Mouse (Mus musculus): ENCODE data around the gene Gnaz. TPM values are rescaled to one million over a fixed set of nuclear protein-coding genes. Genes with fewer than 3 reads are reported as not detected.
A peak's percentile ranks its signal among the peaks of the same experiment; 100 is the strongest.
"Not testable (repeated sequence)": the region's sequence is repeated elsewhere in the genome, so short reads cannot be mapped to it uniquely, and the experiment has no call there.

The Gnaz gene
- polyA plus RNA-seq, 1 experiment: 4.6 TPM

DNA sequence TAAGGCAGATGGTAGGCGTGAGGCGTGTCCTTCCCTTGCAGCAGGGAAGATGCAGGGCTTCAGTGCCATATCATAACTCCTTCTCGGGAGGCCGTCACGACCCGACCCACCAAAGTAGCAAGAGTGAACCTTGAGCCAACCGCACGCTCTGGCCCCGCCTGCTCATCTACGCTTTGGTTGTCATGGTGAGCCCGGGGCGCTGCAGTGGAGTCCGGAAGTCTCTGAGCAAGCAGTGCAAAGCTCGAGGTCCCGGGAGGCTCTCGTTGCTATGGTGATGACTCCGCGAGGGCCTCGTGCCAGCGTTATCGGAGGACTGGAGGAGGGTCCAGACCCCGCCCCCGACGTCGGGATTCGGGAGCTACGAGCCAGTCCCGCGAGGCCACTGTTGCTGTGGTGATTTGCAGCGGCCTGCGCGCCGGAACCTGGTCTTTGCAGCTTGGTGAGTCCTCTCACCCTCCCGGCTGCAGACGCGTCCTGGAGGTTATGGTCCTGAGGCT lies 70.0 kb downstream of the Gnaz start, which contains the start of gene Rab36:
Rab36 (plus strand) TSS at position 176 of the 497 bp plus-strand sequence.
- Histone ChIP-seq H3K4me3 (replicated peaks; ENCODE audit: extremely low read depth, low read depth, low read length) (peak within 1 kb of the TSS; percentile 60), H3K4me1 (ENCODE audit: control insufficient read depth, insufficient read depth, low read length) (peaks cover 2% of the 10 kb centered on the region; the same call in 1 of the 2 replicates)
- peak; percentile 75 for DNase-seq
- WGBS: 1% methylated on average over 36 of the region's 36 CpGs
- TF ChIP-seq POLR2A (IDR thresholded peaks at IDR 0.05; ENCODE audit: borderline replicate concordance, extremely low read depth, low read depth, low read length) (no peak; the same call in 1 of the 2 replicates), CTCF (IDR thresholded peaks at IDR 0.05; ENCODE audit: insufficient read depth, low read length) (no peak)

DNA sequence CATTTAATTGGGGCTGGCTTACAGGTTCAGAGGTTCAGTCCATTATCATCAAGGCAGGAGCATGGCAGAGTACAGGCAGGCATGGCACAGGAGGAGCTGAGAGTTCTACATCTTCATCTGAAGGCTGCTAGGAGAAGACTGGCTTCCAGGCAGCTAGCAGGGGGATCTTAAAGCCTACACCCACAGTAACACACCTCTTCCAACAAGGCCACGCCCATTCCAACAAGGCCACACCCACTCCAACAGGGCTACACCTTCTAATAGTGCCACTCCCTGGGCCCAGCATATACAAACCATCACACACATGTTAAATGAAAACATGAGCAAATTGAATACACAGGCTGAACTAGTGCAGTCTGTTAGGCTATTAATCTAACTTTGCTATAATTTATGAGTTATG lies 75.1 kb downstream of the Gnaz start:
- not testable (repeated sequence) for H3K4me1 ChIP-seq (ENCODE audit: control insufficient read depth, insufficient read depth, low read length); DNase-seq; H3K4me3 ChIP-seq (replicated peaks; ENCODE audit: extremely low read depth, low read depth, low read length)
- WGBS: 4% methylated on average over 1 of the region's 1 CpGs

DNA sequence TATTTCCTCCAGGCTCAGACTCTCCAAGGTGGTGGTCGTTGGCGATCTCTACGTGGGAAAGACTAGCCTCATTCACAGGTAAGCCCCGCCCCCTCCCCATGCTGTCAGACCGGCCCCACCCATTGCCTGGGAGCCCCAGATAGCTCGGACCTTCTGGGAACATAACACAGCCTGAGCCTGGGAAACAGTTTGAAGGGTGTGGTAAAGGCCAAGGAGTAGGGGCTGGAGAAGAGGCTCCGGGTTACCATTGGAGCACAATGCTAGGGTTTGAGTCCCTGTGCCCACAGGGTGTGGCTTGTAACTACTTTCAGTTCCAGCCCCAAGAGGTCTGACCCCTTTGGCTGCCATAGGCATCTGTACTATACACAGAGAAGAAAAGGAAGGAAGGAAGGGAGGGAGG lies 77.5 kb downstream of the Gnaz start:
- no peak overlapping the region for H3K4me3 ChIP-seq (replicated peaks; ENCODE audit: extremely low read depth, low read depth, low read length)
- DNase-seq: no peak
- no peak for TF ChIP-seq CTCF (IDR thresholded peaks at IDR 0.05; ENCODE audit: insufficient read depth, low read length)
- TF ChIP-seq POLR2A (IDR thresholded peaks at IDR 0.05; ENCODE audit: borderline replicate concordance, extremely low read depth, low read depth, low read length): no peak
- no peaks in the 10 kb centered on the region for H3K4me1 ChIP-seq (ENCODE audit: control insufficient read depth, insufficient read depth, low read length)
- 36% methylated on average over 7 of the region's 7 CpGs for WGBS

GRCm38 (mm10) chr10:75045831-75046230 lies 78.9 kb downstream of the Gnaz start:
- no peak overlapping the region for H3K4me3 ChIP-seq (replicated peaks; ENCODE audit: extremely low read depth, low read depth, low read length)
- 91% methylated on average over 15 of the region's 15 CpGs for WGBS
- DNase-seq: no peak
- H3K4me1 ChIP-seq (ENCODE audit: control insufficient read depth, insufficient read depth, low read length): no peaks in the 10 kb centered on the region
- no peak for TF ChIP-seq POLR2A (IDR thresholded peaks at IDR 0.05; ENCODE audit: borderline replicate concordance, extremely low read depth, low read depth, low read length)
- no peak for TF ChIP-seq CTCF (IDR thresholded peaks at IDR 0.05; ENCODE audit: insufficient read depth, low read length)

DNA sequence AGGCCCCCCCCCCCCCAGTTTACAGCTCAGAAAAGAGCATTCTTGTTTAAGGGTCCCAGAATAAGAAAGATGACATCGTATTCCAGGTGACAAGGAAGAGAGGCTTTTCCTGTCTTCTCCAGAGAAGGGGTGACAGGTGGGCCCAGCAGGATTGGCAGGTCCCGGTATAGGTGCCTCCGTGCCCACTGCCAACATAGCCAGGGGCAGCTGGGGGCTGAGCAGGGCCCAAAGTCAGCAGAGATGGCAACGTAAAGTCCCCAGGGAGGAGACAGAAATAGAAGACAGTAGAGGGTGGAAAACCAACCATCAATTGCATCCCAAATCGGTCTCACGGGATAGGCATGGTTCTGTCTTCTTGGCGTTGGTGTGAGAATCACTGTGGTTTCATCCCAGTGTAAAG lies 81.7 kb downstream of the Gnaz start:
- H3K4me1 ChIP-seq (ENCODE audit: control insufficient read depth, insufficient read depth, low read length): no peaks in the 10 kb centered on the region
- WGBS: 92% methylated on average over 7 of the region's 7 CpGs
- DNase-seq: no peak
- TF ChIP-seq POLR2A (IDR thresholded peaks at IDR 0.05; ENCODE audit: borderline replicate concordance, extremely low read depth, low read depth, low read length): no peak
- no peak for TF ChIP-seq CTCF (IDR thresholded peaks at IDR 0.05; ENCODE audit: insufficient read depth, low read length)
- H3K4me3 ChIP-seq (replicated peaks; ENCODE audit: extremely low read depth, low read depth, low read length): no peak overlapping the region

DNA sequence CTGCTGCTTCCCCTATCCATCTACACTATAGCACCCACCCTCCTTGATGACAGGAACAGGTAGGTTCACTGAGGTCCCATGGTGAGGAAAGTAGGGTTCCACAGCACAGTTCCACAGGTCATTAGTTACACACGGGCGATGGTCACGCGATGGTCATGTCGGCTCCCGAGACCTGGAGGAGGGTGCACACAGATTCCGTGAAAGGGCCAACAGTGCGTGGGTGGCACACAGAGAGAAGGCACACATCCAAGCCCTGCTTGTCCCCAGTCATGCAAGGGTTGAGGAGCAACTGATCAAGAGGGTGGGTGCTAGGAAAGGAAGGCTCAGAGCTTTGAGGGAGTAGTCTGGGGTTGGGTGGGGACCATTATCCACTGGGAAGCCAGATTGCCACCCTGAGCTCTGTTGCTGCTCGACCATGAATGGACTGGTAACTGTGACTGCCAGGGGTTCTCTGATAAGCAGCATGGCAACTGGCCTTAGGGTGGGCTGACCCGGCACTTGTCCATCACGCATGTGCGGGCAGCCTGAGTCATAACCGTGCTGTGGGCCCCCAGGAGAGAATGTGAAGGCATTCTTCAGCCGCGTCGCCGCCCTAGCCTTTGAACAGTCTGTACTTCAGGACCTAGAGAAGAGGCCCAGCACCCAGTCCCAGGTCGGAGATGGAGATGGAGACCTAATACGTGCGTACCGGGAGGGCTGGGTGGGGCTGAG lies 84.5 kb downstream of the Gnaz start:
- WGBS: 91% methylated on average over 21 of the region's 21 CpGs
- TF ChIP-seq POLR2A (IDR thresholded peaks at IDR 0.05; ENCODE audit: borderline replicate concordance, extremely low read depth, low read depth, low read length) (no peak), CTCF (IDR thresholded peaks at IDR 0.05; ENCODE audit: insufficient read depth, low read length) (no peak)
- 0 out of 2 replicates have a peak, but pooled peaks cover 2% of the 10 kb centered on the region for H3K4me1 ChIP-seq (ENCODE audit: control insufficient read depth, insufficient read depth, low read length)
- DNase-seq: no peak
- no peak overlapping the region for H3K4me3 ChIP-seq (replicated peaks; ENCODE audit: extremely low read depth, low read depth, low read length)

GRCm38 (mm10) chr10:75052902-75053301 lies 85.9 kb downstream of the Gnaz start:
- DNase-seq: no peak
- 77% methylated on average over 8 of the region's 8 CpGs for WGBS
- H3K4me3 ChIP-seq (replicated peaks; ENCODE audit: extremely low read depth, low read depth, low read length): no peak overlapping the region
- H3K4me1 ChIP-seq (ENCODE audit: control insufficient read depth, insufficient read depth, low read length): 0 out of 2 replicates have a peak, but pooled peaks cover 2% of the 10 kb centered on the region
- TF ChIP-seq CTCF (IDR thresholded peaks at IDR 0.05; ENCODE audit: insufficient read depth, low read length) (no peak), POLR2A (IDR thresholded peaks at IDR 0.05; ENCODE audit: borderline replicate concordance, extremely low read depth, low read depth, low read length) (no peak)

- Histone ChIP-seq H3K4me1 (ENCODE audit: control insufficient read depth, insufficient read depth, low read length) (0 out of 2 replicates have a peak, but pooled peaks cover 2% of the 10 kb centered on the region), H3K4me3 (replicated peaks; ENCODE audit: extremely low read depth, low read depth, low read length) (no peak overlapping the region)
- TF ChIP-seq CTCF (IDR thresholded peaks at IDR 0.05; ENCODE audit: insufficient read depth, low read length) (no peak), POLR2A (IDR thresholded peaks at IDR 0.05; ENCODE audit: borderline replicate concordance, extremely low read depth, low read depth, low read length) (no peak)
- WGBS: 71% methylated on average over 4 of the region's 4 CpGs
- no peak for DNase-seq
Observed at GRCm38 (mm10) chr10:75053655-75054054, 86.7 kb downstream of the Gnaz start.

DNA sequence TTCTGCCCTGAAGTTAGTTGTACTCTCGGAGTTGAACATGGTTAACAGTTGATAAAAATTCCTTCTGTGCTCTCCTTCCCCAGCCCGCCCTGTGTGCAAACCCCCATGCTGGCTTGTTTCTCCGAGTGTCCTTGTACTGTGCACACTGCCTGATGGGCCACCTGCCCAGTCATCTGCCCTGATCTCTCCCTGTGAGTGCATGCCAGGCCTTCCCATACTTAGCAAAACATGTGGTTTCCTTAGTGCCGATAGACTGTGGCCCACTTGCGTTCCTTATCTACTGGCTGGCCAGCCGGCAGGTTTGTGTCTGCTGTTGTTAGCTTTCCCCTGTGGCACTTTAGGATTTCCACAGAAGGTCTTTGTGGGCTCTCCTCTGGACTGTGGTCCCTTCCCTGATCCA lies 87.1 kb downstream of the Gnaz start:
- DNase-seq: peak; percentile 35

GRCm38 (mm10) chr10:75055672-75056071 lies 88.7 kb downstream of the Gnaz start:
- no peak for DNase-seq
- 63% methylated on average over 5 of the region's 5 CpGs for WGBS
- Histone ChIP-seq H3K4me1 (ENCODE audit: control insufficient read depth, insufficient read depth, low read length) (0 out of 2 replicates have a peak, but pooled peaks cover 2% of the 10 kb centered on the region), H3K4me3 (replicated peaks; ENCODE audit: extremely low read depth, low read depth, low read length) (no peak overlapping the region)
- TF ChIP-seq CTCF (IDR thresholded peaks at IDR 0.05; ENCODE audit: insufficient read depth, low read length) (no peak), POLR2A (IDR thresholded peaks at IDR 0.05; ENCODE audit: borderline replicate concordance, extremely low read depth, low read depth, low read length) (no peak)

More for the DNA sequence above, 87.1 kb downstream of the Gnaz start:
- 33% methylated on average over 6 of the region's 6 CpGs for WGBS
- Histone ChIP-seq H3K4me1 (ENCODE audit: control insufficient read depth, insufficient read depth, low read length) (0 out of 2 replicates have a peak, but pooled peaks cover 2% of the 10 kb centered on the region), H3K4me3 (replicated peaks; ENCODE audit: extremely low read depth, low read depth, low read length) (no peak overlapping the region)
- no peak for TF ChIP-seq CTCF (IDR thresholded peaks at IDR 0.05; ENCODE audit: insufficient read depth, low read length)
- no peak for TF ChIP-seq POLR2A (IDR thresholded peaks at IDR 0.05; ENCODE audit: borderline replicate concordance, extremely low read depth, low read depth, low read length)

All from lung, adult 2 months (tissue).